In the genomic region with DNA sequence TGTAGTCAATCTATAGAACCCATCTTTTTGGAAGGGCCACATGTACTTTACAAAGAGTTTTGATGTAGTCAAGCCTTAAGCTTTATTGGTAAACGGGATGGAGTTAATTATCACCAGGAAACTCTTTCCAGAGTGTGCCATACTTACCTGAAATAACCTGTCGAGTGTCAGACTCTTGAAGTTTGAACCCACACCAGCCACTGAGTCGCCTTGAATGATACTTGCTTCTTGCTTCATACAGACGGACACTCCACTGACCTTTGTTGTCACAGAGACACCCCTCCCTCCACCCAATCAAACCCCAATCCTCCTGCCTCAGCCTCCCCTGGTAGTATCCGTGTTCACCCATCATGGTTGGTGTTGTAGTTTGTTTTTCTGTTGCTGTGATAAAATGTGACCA, we compare ENCODE assay signal across 22 mouse cellular contexts.
"Had no signal": no experiment of that assay in that cellular context is flagged by ENCODE, and none has a peak within 500 bp of the region (broad histone marks: within the 10 kb centered on the region; RNA-seq: fewer than 3 reads in every experiment).

No protein-coding gene starts in this region.

- DNase-seq: forebrain, postnatal 0 days; gastrocnemius, postnatal 14 days; gastrocnemius, postnatal 36 days; heart, adult 2 months; heart, postnatal 14 days; heart, postnatal 36 days; kidney, postnatal 14 days; layer of hippocampus, adult 9-11 months; layer of hippocampus, postnatal 36 days; left cerebral cortex, postnatal 4 days; lung, adult 18-20 months had no signal

- H3K27ac ChIP-seq: heart, embryonic 13.5 days; heart, embryonic 15.5 days; hindbrain, embryonic 13.5 days; hindbrain, embryonic 15.5 days; hindbrain, postnatal 0 days; limb, embryonic 13.5 days; limb, embryonic 15.5 days; liver, embryonic 12.5 days; liver, embryonic 14.5 days had no signal

- ATAC-seq: forebrain, postnatal 0 days; hindbrain, postnatal 0 days; intestine, embryonic 16.5 days; liver, embryonic 12.5 days had no signal

- H3K27me3 ChIP-seq: heart, embryonic 13.5 days; heart, embryonic 15.5 days; hindbrain, embryonic 13.5 days; hindbrain, embryonic 15.5 days; limb, embryonic 13.5 days; limb, embryonic 15.5 days; liver, embryonic 12.5 days had no signal

- H3K4me1 ChIP-seq: hindbrain, embryonic 13.5 days; hindbrain, embryonic 15.5 days; limb, embryonic 13.5 days; limb, embryonic 15.5 days had no signal

- H3K4me3 ChIP-seq: heart, adult 2 months; heart, embryonic 13.5 days; heart, embryonic 15.5 days; hindbrain, embryonic 13.5 days; hindbrain, embryonic 15.5 days; limb, embryonic 13.5 days; limb, embryonic 15.5 days; liver, embryonic 12.5 days had no signal

- H3K9ac ChIP-seq: forebrain, postnatal 0 days; heart, embryonic 13.5 days; heart, embryonic 15.5 days; hindbrain, embryonic 13.5 days; hindbrain, embryonic 15.5 days; limb, embryonic 13.5 days; limb, embryonic 15.5 days; liver, embryonic 12.5 days; liver, embryonic 14.5 days had no signal

- H3K4me2 ChIP-seq: heart, embryonic 11.5 days; heart, embryonic 13.5 days; heart, embryonic 15.5 days; hindbrain, embryonic 13.5 days; hindbrain, embryonic 15.5 days; limb, embryonic 13.5 days; limb, embryonic 15.5 days; liver, embryonic 12.5 days had no signal

- H3K9me3 ChIP-seq: heart, embryonic 13.5 days; heart, embryonic 15.5 days; hindbrain, embryonic 13.5 days; hindbrain, embryonic 15.5 days; limb, embryonic 13.5 days; limb, embryonic 15.5 days; liver, embryonic 12.5 days had no signal
